Mouse (Mus musculus) layer of hippocampus, postnatal 25 days (tissue): ENCODE measurements around the gene Inpp5a. TPM values are rescaled to one million over a fixed set of nuclear protein-coding genes. Genes with fewer than 3 reads are reported as not detected.
"Not testable (repeated sequence)": the region's sequence is repeated elsewhere in the genome, so short reads cannot be mapped to it uniquely, and the experiment has no call there.

Source experiments
- DNase-seq, 2 experiments: peaks; one replicate each; pipeline ENCODE4 v3.0.0; 2022; ENCODE audit warnings: mixed read lengths in 2 of 2, low spot score in 1 of 2; ENCODE audit errors: extremely low spot score in 1 of 2
- total RNA-seq, 2 experiments: library from RNA; stranded (reverse); gene quantifications; 2 replicates each; pipeline ENCODE4 v1.2.3; 2021

Inpp5a gene
- total RNA-seq, 2 experiments from 2014 or later = 36.2 to 41.1 TPM

DNA sequence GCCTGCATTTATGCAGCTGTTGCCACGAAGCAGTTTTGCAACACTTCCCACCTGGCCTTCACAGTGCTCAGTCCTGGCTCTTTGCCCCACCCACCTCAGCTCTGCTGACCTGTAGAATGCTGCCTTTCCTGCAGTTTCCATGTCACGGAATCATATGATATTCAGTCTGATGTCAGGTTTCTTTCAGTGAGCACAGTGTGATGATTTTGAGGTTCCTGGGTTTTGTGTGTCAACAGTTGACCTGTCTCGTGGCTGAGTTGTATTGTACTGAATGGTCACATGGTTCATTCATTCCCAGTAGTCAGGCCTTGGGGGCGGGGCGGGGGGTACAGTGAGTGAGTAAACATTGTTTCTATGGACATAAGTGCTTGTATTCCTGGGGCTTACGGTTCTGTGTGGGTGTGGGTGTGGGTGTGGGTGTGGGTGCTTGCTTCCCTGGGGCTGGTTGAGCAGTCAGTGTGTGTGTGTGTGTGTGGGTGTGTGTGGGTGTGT, 9.7 kb downstream of the Inpp5a start:
- no peak for DNase-seq

DNA sequence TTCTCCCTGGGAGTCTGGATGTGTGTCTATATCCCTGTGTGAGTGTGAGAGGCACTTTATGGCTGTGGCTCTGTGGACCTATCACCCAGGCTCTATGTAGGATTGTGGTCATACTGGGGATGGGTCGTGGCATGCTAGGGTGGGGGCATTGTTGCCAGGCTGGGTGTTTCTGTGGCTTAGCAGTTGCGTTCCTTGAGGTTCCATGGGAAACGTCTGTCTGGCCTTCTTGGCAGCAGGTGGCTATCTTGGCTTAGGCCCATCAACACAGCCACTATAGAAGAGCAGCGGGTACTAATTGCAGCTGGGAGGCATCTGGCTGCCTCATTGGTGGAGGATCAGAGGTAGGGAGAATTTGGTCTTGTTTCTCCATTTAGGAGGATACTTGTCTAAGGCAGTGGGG, 10.7 kb downstream of the Inpp5a start:
- DNase-seq = no peak

DNA sequence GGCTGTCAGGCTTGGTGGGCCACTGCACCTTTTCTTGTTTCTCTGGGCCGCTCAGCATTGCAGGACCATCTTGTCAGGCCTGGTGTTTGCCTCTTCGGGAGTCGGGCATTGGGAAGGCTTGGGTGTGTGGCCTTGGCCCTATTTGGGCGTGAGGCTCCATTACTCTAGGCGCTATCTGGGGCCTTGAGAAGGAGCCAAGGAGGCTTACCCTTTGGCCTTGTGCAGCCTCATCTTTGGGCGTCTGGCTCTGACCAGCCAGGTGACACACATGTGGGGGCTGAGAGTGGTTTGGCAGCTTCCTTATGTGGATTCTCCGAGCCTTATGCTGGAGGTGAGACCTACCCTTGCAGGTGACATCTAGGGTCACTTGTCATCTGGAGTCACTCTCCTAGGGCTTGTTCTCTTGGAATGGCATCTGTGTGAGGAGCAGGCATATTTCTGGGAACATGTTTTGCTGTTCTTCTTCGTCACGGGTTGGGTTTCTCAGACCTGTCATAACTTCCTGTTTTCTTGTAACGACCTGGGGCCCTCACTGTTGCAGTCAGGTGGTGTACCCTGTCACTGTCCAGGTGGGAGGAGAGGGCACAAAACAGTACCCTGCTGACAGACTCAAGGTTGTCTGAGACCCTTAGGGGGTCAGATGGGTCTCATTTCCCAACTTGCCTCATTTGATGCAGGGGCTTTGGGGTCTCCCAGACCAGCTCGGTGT, 11.2 kb downstream of the Inpp5a start:
- DNase-seq = no peak

DNA sequence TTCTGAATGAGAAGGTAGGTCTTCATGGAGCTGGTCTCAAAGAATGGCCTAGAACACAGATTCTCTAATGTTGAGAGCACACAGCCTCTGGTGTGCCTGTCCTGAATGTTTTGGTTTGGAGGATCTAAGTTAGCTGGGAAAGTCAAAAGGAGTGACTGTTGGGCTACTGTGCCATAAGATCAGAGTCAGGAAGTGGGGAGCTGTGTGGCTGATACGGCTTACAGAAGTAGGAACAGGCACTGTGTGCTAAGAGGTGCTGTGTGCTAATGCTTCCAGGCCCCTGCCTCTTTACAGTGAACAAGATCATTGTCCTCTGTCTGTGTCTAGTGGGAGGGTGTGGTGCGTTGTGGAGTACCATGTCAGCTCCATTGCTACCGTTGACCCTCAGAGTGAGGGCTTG, 12.0 kb downstream of the Inpp5a start:
- DNase-seq = no peak

DNA sequence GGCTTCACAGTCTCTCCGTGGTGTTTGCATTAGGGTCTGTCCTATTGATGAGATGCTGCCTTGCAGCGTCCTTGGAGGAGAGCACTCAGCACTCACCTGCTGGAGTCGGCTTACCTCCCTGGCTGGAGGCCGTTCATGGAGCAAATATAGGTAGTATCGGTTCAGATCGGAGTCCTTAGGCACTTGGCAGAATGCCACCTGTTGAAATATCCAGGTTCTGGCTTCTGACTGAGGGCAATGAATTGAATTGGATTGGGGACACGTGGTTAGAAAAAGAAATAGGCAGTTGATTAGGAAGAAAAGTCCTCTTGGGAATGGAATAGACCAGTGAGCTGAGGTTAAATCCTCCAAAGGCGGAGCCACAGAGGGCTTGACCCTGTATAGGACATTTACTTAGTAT, 12.9 kb downstream of the Inpp5a start:
- no peak for DNase-seq

DNA sequence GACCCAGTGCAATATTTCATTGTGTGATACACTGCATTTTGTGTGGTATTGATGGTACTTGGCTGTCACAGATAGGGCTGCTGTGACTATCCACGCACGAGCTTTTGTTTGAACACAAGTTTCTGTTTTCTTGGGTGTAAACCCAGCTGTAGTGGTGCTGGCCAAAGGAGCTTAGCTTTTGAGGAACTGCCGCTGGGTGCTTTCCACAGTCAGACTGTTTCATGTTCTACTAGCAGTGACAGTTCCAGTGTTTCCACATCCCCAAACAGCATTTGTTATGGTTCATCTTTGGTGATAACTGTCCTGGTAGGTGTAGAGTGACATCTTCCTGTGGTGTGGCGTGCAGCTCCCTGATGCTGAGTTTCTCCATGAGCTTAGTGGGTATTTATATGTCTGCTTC, 13.8 kb downstream of the Inpp5a start:
- no peak for DNase-seq

DNA sequence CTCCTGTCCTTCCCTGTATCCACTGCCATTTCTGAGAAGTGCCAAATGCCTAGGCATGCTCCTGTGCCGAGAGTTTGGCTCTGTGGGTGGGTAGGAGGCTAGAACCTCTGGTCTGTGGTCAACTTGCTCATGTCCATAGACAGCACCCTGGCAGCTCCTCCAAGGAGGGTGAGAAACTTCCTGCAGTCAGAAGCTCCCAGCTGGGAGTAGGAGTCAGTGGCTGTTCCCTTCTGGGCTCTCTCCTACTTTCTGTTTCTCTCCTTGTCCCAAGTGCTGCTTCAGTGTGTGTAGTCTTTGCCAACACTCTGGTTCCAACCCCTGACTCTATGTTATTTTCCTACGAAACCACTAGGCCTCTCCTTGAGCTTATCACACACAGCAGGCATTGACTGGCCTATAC, 17.7 kb downstream of the Inpp5a start:
- no peak for DNase-seq

DNA sequence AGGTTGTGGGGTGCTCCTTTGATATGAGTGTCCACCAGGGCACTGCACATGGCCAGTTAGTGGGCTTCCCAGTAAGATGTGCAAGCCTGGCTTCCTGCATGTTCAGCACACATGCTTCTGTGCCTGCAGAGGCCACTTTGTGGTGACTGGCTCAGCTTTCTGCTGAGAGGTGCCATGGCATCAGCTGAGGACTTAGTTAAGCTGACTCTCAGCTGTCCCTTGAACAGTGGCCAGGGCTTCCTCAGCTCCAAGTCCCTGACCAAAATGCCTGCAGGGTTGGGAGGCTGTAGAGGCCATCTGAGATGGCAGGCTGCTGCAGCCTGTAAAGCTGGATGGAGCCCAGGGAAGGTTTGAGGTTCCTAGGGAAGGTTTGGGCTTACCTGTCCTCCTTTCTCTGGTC, 19.1 kb downstream of the Inpp5a start:
- DNase-seq = no peak

DNA sequence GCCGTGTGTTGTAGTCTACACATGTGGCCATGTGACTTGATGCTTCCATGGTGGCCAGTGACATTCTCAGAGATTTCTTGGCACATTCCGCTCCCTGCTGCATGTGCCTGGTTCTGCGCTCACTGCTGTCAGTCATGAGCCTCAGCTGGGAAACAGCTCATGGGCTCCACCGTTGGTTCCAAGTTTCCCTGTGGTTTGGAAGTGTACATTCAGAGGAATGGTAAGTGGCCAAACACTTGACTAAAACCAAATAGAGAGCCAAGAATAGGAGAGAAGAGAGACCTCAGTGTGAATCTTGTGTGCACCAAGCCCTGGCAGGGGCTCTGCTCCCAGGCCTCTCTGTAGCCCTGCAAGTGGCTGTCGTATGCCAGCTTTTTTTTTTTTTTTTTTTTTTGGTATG, 21.0 kb downstream of the Inpp5a start:
- DNase-seq = no peak

DNA sequence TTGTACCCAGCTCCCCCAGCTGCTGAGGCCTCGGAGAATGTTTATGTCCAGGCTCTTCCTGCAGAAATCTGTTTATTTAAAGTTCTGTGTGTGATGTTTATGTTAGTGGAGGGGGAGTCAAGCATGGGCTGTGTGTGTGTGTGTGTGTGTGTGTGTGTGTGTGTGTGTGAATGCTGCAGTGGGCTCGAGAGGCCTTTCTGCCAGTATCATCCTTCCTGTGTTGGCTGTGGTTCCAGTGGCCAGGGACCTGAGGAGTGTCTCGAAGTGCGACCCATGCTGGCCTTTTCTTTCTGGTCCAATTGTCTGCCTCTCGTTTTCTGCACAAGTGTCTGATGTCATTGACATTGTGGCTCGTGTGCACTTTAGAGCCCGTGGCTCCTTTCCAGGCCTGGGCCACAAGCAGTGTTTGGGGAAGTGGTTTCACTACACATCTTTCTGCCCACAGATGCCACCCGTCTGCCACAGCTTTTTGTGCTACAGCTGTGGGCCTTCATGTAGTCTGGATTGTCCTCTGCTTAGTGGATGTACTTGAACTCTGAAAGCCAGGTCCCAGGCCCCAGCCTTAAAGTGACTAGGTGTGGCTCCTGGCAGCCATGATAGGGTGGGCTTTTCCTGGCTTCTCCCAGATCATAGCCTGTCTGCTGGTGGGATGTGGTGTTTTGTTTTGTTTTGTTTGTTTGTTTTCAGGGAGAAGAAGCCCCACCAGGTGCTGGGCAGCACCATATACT, 23.5 kb downstream of the Inpp5a start:
- DNase-seq = no peak

DNA sequence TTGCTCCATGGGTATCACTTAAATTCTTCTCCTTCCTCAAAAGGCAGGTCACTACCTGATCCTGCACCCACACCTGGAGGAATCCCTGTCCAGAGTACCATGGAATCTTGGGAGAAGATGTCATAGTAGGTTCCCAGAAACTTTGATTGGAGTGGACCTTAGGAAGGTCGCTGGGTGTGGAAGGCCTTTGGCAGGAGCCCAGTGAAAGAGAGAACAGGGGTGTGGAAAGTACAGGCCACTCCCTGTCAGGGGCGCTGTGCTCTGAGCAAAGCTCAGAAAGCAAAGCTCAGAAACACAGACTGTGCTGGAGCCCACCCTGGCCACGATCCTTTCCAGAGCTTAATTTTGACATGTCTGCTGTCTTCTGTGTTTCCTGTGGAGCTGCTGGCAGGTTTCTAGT, 24.5 kb downstream of the Inpp5a start:
- no peak for DNase-seq

DNA sequence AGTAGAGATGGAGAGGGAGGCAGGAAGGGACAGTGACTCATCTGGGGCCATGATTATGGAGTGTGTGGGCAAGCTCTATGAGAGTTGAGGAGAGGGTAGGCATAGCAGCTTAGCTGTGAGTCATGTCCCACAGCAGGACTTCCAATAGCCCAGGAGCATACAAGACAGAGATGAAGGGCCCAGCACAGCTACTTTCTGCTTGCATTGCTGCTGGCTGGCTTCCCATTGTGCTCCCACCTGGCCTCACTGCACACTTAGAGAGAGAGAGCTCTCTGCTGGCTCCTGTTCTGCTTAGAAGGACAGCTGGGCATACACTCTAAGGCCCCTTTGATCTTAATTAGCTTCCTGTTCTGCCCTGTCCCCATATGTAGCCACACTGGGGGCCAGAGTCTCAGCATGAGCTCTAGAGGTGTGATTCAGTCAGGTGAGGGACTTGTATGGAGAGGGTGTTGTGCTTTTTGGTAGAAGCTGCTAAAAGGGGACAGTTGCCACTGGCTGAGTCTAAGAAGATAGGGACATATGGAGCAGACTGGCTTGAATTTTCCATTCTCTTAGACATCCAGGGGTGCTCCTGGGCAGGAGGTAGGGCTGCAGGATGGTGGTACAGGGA, 26.8 kb downstream of the Inpp5a start:
- DNase-seq = no peak

DNA sequence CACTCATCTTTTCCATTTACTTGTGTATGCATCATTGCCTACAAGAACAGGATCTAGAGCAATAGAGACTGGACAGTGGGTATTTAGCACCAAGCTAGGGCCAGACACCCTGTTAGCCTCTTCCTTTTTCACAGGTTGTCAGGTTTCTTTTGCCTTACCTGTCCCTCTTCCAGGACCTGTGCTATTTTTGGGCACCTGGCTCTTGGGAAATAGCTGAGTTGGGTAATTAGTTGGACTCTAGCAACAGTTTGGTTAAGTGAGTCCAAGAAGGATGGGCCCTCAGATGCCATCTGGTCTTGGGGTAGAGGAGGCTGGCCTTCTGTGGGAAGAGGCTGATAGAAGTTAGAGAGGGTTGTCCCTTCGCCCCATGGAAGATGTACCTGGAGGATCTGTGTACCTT, 29.5 kb downstream of the Inpp5a start:
- DNase-seq = no peak

DNA sequence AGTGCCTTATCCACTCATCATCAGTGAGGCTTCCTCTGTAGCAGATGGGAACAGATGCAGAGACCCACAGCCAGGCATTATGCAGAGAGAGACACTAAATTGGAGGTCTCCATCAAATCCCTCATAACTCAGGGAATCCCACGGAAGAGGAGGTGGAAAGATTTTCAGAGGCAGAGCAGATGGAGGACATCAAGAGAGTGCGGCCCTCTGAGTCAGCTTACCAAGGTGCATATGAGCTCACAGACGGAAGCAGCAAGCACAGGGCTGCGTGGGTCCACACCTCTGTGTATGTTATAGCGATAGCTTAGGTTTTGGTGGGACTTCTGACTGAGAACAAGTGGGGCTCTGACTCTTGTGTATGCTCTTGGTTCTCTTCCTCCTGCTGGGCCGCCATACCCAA, 33.9 kb downstream of the Inpp5a start:
- DNase-seq = no peak

DNA sequence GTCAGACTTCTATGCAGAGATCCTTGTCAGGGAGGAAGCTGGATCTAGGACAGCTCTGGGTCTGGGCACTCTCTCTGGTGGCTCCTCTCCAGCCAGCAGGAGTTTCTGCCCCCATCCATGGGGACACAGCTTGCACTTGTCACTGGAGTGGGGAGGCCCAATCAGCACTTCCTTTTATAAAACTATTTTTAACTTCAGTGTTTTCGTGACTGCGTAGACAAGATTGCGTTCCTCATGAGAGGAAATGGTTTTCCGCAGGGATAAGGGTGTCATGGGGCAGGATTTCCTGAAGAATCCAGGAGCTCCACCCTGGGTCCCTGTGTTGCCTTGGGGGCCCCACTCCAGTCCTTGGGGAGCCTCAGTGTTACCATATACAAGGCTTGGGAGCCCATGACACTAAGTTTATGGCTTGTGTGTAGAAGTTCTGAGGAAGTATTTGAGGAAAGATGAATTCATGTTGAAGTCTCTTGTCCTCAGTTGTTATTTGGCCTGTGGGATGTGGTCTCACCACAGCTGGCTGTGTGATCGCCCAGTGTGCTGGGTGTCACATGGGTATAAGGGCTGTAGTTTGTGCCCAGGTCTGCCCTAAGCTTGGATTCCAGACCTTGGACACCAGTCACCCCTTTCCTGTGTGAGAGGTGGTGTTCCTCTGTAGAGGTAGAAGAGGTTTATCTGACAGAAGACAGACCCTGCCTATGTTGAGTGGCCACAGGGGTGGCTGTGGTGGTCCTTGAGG, 45.4 kb downstream of the Inpp5a start:
- no peak for DNase-seq

DNA sequence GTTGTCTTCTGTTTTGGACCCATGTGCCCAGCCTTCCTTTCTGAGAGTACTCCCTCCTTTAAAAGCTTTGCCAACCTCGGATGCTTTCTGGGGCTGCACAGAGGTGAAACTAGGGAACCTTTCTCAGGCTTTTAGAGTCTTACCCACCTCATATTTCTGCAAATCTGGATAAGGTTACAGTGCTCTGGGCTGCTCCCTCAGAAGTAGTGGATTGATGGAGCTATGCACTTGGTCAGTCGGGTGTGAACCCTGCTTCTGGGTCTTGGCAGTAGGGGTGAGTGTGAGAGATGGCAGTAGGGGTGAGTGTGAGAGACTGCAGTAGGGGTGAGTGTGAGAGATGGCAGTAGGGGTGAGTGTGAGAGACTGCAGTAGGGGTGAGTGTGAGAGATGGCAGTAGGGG, 46.0 kb downstream of the Inpp5a start:
- not testable (repeated sequence) for DNase-seq

DNA sequence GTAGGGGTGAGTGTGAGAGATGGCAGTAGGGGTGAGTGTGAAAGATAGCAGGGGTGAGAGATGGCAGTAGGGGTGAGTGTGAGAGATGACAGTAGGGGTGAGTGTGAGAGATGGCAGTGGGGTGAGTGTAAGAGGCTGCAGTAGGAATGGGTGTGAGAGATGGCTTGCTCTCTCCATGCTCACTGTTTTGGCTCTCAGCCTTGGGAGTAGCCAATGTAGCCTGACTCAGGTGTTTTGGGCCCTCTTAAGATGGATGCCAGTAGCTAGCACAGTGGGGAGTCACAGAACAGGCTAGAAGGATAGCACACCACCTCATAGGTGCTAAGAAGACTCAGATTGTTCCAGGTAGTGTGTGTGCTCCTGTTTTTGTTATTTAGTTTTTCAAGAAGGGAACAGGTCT, 46.8 kb downstream of the Inpp5a start:
- DNase-seq = no peak

DNA sequence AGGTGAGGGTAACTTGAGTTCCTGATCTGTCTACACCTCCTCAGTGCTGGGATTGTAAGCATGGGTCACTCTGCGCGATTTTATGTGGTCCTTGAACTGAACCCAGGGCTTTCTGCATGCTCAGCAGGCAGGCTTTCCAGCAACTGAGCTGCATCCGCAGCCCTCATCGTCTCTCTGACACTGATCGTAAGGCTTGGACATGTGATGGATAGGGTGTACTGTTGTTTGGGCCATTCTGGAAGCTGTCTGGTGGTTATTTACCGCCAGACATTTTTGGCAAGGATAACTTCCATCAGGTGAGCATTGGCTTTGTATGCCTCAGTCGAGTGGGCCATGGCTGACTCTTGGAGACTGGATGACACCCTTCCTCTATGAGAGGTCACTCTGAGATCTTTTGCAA, 48.0 kb downstream of the Inpp5a start:
- no peak for DNase-seq

DNA sequence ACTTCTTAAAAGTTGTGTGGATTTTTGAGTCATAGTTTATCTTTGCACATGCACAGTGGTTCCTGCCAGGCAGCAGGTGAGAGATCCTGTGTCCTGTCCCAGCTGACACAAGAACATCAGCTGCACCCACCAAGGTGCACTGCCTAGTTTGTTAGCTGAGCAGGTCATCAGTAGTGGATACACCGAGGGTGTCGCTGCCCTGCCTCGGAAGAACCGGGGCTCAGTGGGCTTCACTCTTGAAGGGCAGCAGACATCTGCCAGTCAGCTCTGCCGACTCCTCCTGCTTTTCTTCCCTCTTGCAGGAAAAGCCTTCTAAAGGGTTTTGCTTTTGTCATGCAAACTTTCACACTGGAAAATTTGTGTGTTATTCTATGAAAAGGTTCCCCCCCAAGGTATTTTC, 48.6 kb downstream of the Inpp5a start:
- no peak for DNase-seq

DNA sequence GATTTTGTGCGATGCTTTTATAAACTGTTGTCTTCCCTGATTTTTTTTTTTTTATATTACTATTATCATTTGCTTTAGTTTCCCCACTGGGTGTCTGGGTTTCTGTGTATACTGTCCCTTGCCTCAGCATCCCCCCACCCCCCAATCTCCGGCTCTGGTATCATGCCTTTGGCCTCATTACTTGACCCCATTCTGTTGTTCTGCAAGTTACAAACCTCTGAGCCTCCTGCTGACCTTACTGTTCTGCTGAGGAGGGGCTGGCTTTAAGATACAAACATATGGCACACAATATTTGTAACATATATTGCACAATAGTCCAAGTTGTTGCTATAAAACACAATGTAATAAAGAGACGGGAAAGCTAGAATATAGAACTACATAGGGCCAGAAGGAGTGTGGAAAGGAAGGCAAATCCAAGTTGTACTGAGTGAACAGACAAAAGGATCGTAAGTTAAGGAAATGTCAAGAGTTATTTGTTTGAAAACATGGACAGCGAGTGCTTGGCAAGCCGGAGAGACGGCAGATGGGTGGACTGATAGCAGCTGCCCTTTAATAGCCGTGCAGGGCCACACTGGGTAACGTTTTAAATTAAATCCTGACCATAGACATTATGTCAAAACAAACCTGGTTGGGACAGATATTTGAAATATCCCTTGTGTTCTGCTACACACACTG, 49.2 kb downstream of the Inpp5a start:
- no peak for DNase-seq

DNA sequence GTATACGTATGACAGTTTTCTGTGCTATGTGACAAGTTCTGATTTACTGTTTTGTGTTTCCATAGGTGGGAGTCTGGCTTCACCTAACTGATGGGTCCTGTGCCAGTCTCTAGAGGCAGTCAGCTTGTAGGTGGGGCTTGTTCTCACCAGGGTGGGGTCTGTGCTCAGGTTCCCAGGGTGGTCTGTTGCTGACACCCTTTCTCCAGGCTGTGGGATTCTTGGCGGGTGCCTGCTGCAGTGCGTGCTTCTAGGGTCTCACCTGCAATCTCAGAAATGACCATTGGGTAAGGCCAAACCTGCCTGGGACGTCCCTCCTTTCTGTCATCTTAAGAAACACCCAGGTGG, 49.7 kb downstream of the Inpp5a start:
- DNase-seq = no peak
